Mouse (Mus musculus): ENCODE measurements around the gene Bgn. TPM values are rescaled to one million over a fixed set of nuclear protein-coding genes. Genes with fewer than 3 reads are reported as not detected.

Bgn gene
- total RNA-seq, 2 experiments from 2014 or later = 17.4 to 18.5 TPM

- DNase-seq (ENCODE audit: low spot score in 2 of 2) = no peak
Measured at GRCm38 (mm10) chrX:73484870-73485269, 1.5 kb downstream of the Bgn start.

GRCm38 (mm10) chrX:73486920-73487319 is 3.5 kb downstream of the Bgn start:
- DNase-seq (ENCODE audit: low spot score in 2 of 2) = no peak

GRCm38 (mm10) chrX:73490186-73490585 is 6.8 kb downstream of the Bgn start:
- no peak for DNase-seq (ENCODE audit: low spot score in 2 of 2)

GRCm38 (mm10) chrX:73490804-73491203 is 7.4 kb downstream of the Bgn start:
- DNase-seq (ENCODE audit: low spot score in 2 of 2) = no peak

GRCm38 (mm10) chrX:73493567-73493966 is 10.2 kb downstream of the Bgn start:
- peak; percentile 51 to 60 for DNase-seq (ENCODE audit: low spot score in 2 of 2)

- no peak for DNase-seq (ENCODE audit: low spot score in 2 of 2)
Measured at GRCm38 (mm10) chrX:73496746-73497145, 13.3 kb downstream of the Bgn start.

GRCm38 (mm10) chrX:73505130-73505735 is 21.8 kb downstream of the Bgn start:
- DNase-seq (ENCODE audit: low spot score in 2 of 2) = no peak

GRCm38 (mm10) chrX:73506577-73506976 is 23.2 kb downstream of the Bgn start:
- DNase-seq (ENCODE audit: low spot score in 2 of 2) = no peak

GRCm38 (mm10) chrX:73509209-73509608 is 25.8 kb downstream of the Bgn start:
- no peak for DNase-seq (ENCODE audit: low spot score in 2 of 2)

- DNase-seq (ENCODE audit: low spot score in 2 of 2) = peak; percentile 58 to 60
Measured at GRCm38 (mm10) chrX:73512904-73513303, 29.5 kb downstream of the Bgn start.

- no peak for DNase-seq (ENCODE audit: low spot score in 2 of 2)
Measured at GRCm38 (mm10) chrX:73516556-73516955, 33.2 kb downstream of the Bgn start.

GRCm38 (mm10) chrX:73517060-73517600 is 33.7 kb downstream of the Bgn start:
- no peak for DNase-seq (ENCODE audit: low spot score in 2 of 2)

GRCm38 (mm10) chrX:73520692-73521091 is 37.3 kb downstream of the Bgn start:
- DNase-seq (ENCODE audit: low spot score in 2 of 2) = no peak

GRCm38 (mm10) chrX:73524318-73525222 is 41.2 kb downstream of the Bgn start:
- no peak for DNase-seq (ENCODE audit: low spot score in 2 of 2)

GRCm38 (mm10) chrX:73525223-73526140 is 42.1 kb downstream of the Bgn start:
- no peak for DNase-seq (ENCODE audit: low spot score in 2 of 2)

GRCm38 (mm10) chrX:73526410-73526887 is 43.0 kb downstream of the Bgn start:
- DNase-seq (ENCODE audit: low spot score in 2 of 2) = no peak

GRCm38 (mm10) chrX:73537875-73538274 is 54.5 kb downstream of the Bgn start:
- no peak for DNase-seq (ENCODE audit: low spot score in 2 of 2)

GRCm38 (mm10) chrX:73543340-73543739 is 59.9 kb downstream of the Bgn start:
- DNase-seq (ENCODE audit: low spot score in 2 of 2) = no peak
